Comparison of ENCODE assay signal across 23 mouse cellular contexts in the genomic region with DNA sequence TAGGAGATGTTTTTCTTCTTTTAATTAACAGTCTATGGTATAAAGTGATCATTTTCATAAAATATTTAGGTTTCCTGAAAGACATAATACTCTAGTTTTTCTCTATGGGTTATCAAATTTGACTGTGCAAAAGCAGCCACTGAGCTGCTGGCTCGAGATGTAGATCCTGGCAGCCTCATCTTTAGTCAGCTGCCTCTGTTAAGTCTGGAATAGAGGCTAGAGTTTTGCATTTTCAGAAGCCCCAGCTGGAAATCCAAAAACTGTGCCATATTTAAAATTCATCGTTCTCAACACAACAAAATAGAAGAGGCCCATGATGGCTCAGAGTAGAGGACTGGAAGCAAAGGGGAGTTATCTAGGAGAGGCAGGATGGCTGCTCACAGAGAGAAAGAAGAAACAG. TPM values are rescaled to one million over a fixed set of nuclear protein-coding genes. Genes with fewer than 3 reads are reported as not detected.
DNase-seq lines count a peak whose midpoint lies in the region; ATAC-seq and TF ChIP-seq lines count a peak whose summit lies in the region.
"Had no signal": no experiment of that assay in that cellular context is flagged by ENCODE, and none has a peak within 500 bp of the region (broad histone marks: within the 10 kb centered on the region; RNA-seq: fewer than 3 reads in every experiment).

No protein-coding gene starts in this region.

- no peaks in the 10 kb centered on the region for H3K27me3 ChIP-seq in forebrain, postnatal 0 days (ENCODE audit: insufficient read depth, low read length)
- H3K27me3 ChIP-seq in forebrain, embryonic 13.5 days: no peaks in the 10 kb centered on the region
- H3K27me3 ChIP-seq: CH12.LX, Patski had no signal

- no peaks in the 10 kb centered on the region for H3K9me3 ChIP-seq in forebrain, postnatal 0 days (ENCODE audit: low read length)
- no peaks in the 10 kb centered on the region; the same call in 1 of the 2 replicates for H3K9me3 ChIP-seq in forebrain, embryonic 13.5 days (replicated peaks)

- no peaks in the 10 kb centered on the region for H3K4me1 ChIP-seq in forebrain, postnatal 0 days (ENCODE audit: insufficient read depth)
- H3K4me1 ChIP-seq in forebrain, embryonic 13.5 days: no peaks in the 10 kb centered on the region

- TF ChIP-seq CTCF in forebrain, postnatal 0 days (IDR thresholded peaks at IDR 0.05; ENCODE audit: low read depth): no peak

- H3K36me3 ChIP-seq in forebrain, postnatal 0 days (ENCODE audit: insufficient read depth): no peaks in the 10 kb centered on the region
- H3K36me3 ChIP-seq in forebrain, embryonic 13.5 days (ENCODE audit: poor library complexity, severe bottlenecking): no peaks in the 10 kb centered on the region
- H3K36me3 ChIP-seq: G1E had no signal

- peak; percentile 42; the same call in 1 of the 2 replicates for ATAC-seq in forebrain, postnatal 0 days
- ATAC-seq in forebrain, embryonic 13.5 days: no peak
- peak; percentile 69 for ATAC-seq in frontal cortex, adult (ENCODE audit: low TSS enrichment)
- ATAC-seq: activated CD4-positive, CD25-positive, alpha-beta regulatory T cell, adult 4 months; CD4-positive, CD25-positive, alpha-beta regulatory T cell, adult 4 months; Patski had no signal

- peak; percentile 35 for DNase-seq in forebrain, postnatal 0 days
- no peak for DNase-seq in frontal cortex, postnatal 14 days (ENCODE audit: low spot score in 2 of 2)
- peak; percentile 81 for DNase-seq in heart, adult 11 months
- DNase-seq in heart, postnatal 36 days: no peak
- peak; percentile 13 for DNase-seq in heart, postnatal 4 days
- no peak for DNase-seq in heart, postnatal 25 days (ENCODE audit: low spot score)
- DNase-seq: adrenal gland, adult 2 months; adrenal gland, adult 8-10 months; adrenal gland, postnatal 10 days; adrenal gland, postnatal 14 days; adrenal gland, postnatal 25 days; adrenal gland, postnatal 36 days; B cell, adult 2 months; cerebellum, adult 11 months; cerebellum, adult 11-12 months had no signal

- H3K4me3 ChIP-seq in forebrain, postnatal 0 days (ENCODE audit: low read depth, low read length): no peak overlapping the region
- H3K4me3 ChIP-seq in forebrain, embryonic 13.5 days: no peak overlapping the region

- no peak overlapping the region for H3K9ac ChIP-seq in forebrain, postnatal 0 days
- no peak overlapping the region for H3K9ac ChIP-seq in forebrain, embryonic 13.5 days

- no peak overlapping the region for H3K27ac ChIP-seq in forebrain, postnatal 0 days (ENCODE audit: low read depth, low read length)
- H3K27ac ChIP-seq in forebrain, embryonic 13.5 days: no peak overlapping the region

- intact Hi-C loops in heart, postnatal 36 days (cut with DNase I): no loop called here
- intact Hi-C loops in heart, postnatal 25 days (cut with DNase I): no loop called here

- no peak overlapping the region for H3K4me2 ChIP-seq in forebrain, postnatal 0 days (ENCODE audit: low read depth)
- no peak overlapping the region for H3K4me2 ChIP-seq in forebrain, embryonic 13.5 days

- 66% methylated on average over 2 of the region's 2 CpGs for WGBS in forebrain, postnatal 0 days
- WGBS in forebrain, embryonic 13.5 days: 86% methylated on average over 2 of the region's 2 CpGs

RNA-seq across cellular contexts. Expression of gene Lpar1, which starts 53.8 kb away (rescaled TPM):
- 15.5 and 17.3 TPM in 2 replicates for total RNA-seq in forebrain, postnatal 0 days (2014; rRNA removed)
- polyA plus RNA-seq in forebrain, postnatal 0 days (2015; fragmentation: Nextera tagmentation; extraction: Ambion mirVana): 26.2 and 26.4 TPM in 2 replicates
- 29.9 and 35.7 TPM in 2 replicates for polyA plus RNA-seq in forebrain, embryonic 13.5 days (2015; fragmentation: Nextera tagmentation; extraction: Ambion mirVana)
- total RNA-seq in heart, postnatal 36 days (2021): 10 to 100 TPM in 1 of 2 experiments, 1 to 10 TPM in 1; 9.4 to 10.9 TPM
- 10 to 100 TPM; 17.1 to 18.7 TPM for total RNA-seq in heart, postnatal 4 days (2021)
- total RNA-seq in heart, postnatal 25 days (2021): 10 to 100 TPM; 11.1 to 14.3 TPM
- total RNA-seq: MEL had no signal
- polyA plus RNA-seq: activated CD4-positive, CD25-positive, alpha-beta regulatory T cell, adult 4 months; CD4-positive, CD25-positive, alpha-beta regulatory T cell, adult 4 months; G1E had no signal

Comparison
In these comparisons a context has a peak if more than half of its experiments do, and no peak if none do; other contexts are left out.
1. DNase-seq: peak in forebrain, postnatal 0 days (single experiment), heart, adult 11 months (single experiment) and heart, postnatal 4 days (single experiment); none in frontal cortex, postnatal 14 days (0 of 2), heart, postnatal 36 days (0 of 2) and heart, postnatal 25 days (single experiment).